Mouse (Mus musculus) liver, embryonic 14.5 days (tissue): ENCODE measurements around the gene Dnajb13. TPM values are rescaled to one million over a fixed set of nuclear protein-coding genes. Genes with fewer than 3 reads are reported as not detected.

Experiments
- ATAC-seq: fragments of 200-750 bp; cut with Nextera tagmentation; 2 replicates; pipeline ENCODE4 v1.8.0; 2017; ENCODE audit warnings: moderate number of reproducible peaks, mild to moderate bottlenecking, moderate library complexity; ENCODE audit not compliant: insufficient read depth
- DNase-seq, 3 experiments: peaks; one replicate each; pipeline ENCODE4 v3.0.0-alpha.2; 2012 to 2013; ENCODE audit warnings: low read depth in 3 of 3, low spot score in 3 of 3
- H3K27ac ChIP-seq: fragments of 300-500 bp; sonication (generic); 2 replicates; pipeline ENCODE4 v1.5.1; 2014; ENCODE audit warnings: moderate library complexity, mild to moderate bottlenecking, control low read depth, inconsistent platforms
- H3K27me3 ChIP-seq: fragments of 300-500 bp; sonication (generic); 2 replicates; pipeline ENCODE4 v1.6.1; 2014; ENCODE audit warnings: mild to moderate bottlenecking, low read length, moderate library complexity; ENCODE audit not compliant: control insufficient read depth, insufficient read depth
- H3K36me3 ChIP-seq: fragments of 300-500 bp; sonication (generic); replicated peaks from 2 replicates; pipeline ENCODE4 v1.6.1; 2014; ENCODE audit warnings: low read depth; ENCODE audit not compliant: control insufficient read depth, insufficient read depth
- H3K4me1 ChIP-seq, 2 experiments: fragments of 200-500 bp in 1 of 2; fragments of 300-500 bp in 1 of 2; sonication (generic) in 1 of 2; replicated peaks; 2 replicates each; pipeline ENCODE4 v1.6.1; 2012 to 2014; ENCODE audit warnings: antibody characterized with exemption in 1 of 2, inconsistent platforms in 1 of 2, low read length in 1 of 2; ENCODE audit not compliant: control insufficient read depth in 2 of 2, insufficient read depth in 2 of 2
- H3K4me2 ChIP-seq: fragments of 300-500 bp; sonication (generic); 2 replicates; pipeline ENCODE4 v1.6.1; 2014; ENCODE audit warnings: low read depth, mild to moderate bottlenecking, control low read depth, moderate library complexity
- H3K4me3 ChIP-seq, 2 experiments: fragments of 200-500 bp in 1 of 2; fragments of 300-500 bp in 1 of 2; sonication (generic) in 1 of 2; 2 replicates each; pipeline ENCODE4 v1.5.1; 2012 to 2014; ENCODE audit warnings: low read depth in 2 of 2, low read length in 2 of 2, mild to moderate bottlenecking in 2 of 2, control low read depth in 1 of 2, inconsistent platforms in 1 of 2, moderate library complexity in 1 of 2; ENCODE audit not compliant: insufficient read depth in 1 of 2
- H3K9ac ChIP-seq: fragments of 300-500 bp; sonication (generic); replicated peaks from 2 replicates; pipeline ENCODE4 v1.6.1; 2014; ENCODE audit warnings: mild to moderate bottlenecking, control low read depth, moderate library complexity
- H3K9me3 ChIP-seq: fragments of 300-500 bp; sonication (generic); 2 replicates; pipeline ENCODE4 v1.6.1; 2016; ENCODE audit warnings: low read length, mixed read lengths; ENCODE audit not compliant: control insufficient read depth
- CTCF ChIP-seq: IDR thresholded peaks from 2 replicates; pipeline ENCODE4 v1.5.1; 2016; ENCODE audit warnings: antibody characterized with exemption, low read depth, control low read depth
- EP300 ChIP-seq: IDR thresholded peaks from 2 replicates; pipeline ENCODE4 v1.6.1; 2016; ENCODE audit warnings: antibody characterized with exemption, low read depth
- WGBS: fragments of 180-500 bp; shearing (Covaris S2); extraction: QIAGEN DNeasy Blood & Tissue Kit; methylation state at CpG from one replicate; pipeline ENCODE4 v1.1.7; 2014; ENCODE audit not compliant: insufficient replicate concordance; 5-methylcytosine and 5-hydroxymethylcytosine counted together
- polyA plus RNA-seq, 2 experiments: library from polyadenylated mRNA; depleted of rRNA in 1 of 2; stranded (reverse) in 1 of 2; unstranded in 1 of 2; fragments of >200 nt; fragmentation: Nextera tagmentation in 1 of 2; extraction: Ambion mirVana in 1 of 2; gene quantifications; 2 replicates each; pipeline versions ENCODE4 v1.2.1 to v1.2.3; 2012 to 2014

The Dnajb13 gene
- 0.58 and 0.64 TPM in 2 replicates for polyA plus RNA-seq (2012; rRNA removed)
- 2.0 and 2.3 TPM in 2 replicates for polyA plus RNA-seq (2014; fragmentation: Nextera tagmentation; extraction: Ambion mirVana)

DNA sequence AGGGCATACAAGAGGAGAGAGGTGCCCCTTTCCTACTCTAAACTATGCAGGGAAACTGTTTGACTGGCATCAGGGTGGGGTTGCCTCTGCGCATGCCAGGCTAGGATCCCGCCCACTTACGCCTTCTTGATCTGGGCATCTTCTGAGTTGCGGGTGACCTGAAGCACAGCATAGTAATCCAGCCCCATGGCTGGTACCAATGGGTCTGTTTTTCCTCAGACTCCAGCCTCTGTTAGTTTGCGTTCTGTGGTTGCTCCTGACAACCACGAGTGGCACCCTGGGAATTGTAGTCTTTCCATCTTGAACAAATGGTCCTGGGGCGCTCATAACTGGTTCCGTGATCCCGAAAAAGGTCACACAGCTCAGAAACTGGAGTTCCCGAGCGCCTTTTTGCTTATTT, at the start of gene Dnajb13:
Gene Dnajb13 (minus strand): TSS at position 388 of the 400 bp plus-strand sequence.
- no peak within 1 kb of the TSS for H3K4me3 ChIP-seq
- H3K4me2 ChIP-seq = no peak within 1 kb of the TSS
- no peaks in the 10 kb centered on the region; the same call in 1 of the 2 replicates for H3K27me3 ChIP-seq
- DNase-seq = no peak
- no peaks in the 10 kb centered on the region for H3K36me3 ChIP-seq
- H3K9ac ChIP-seq = no peak within 1 kb of the TSS
- no peaks in the 10 kb centered on the region for H3K9me3 ChIP-seq
- TF ChIP-seq CTCF = no peak
- no peak for TF ChIP-seq EP300
- no peaks in the 10 kb centered on the region for H3K4me1 ChIP-seq
- ATAC-seq = no peak; the same call in 1 of the 2 replicates
- H3K27ac ChIP-seq = no peak within 1 kb of the TSS
- 50% methylated on average over 11 of the region's 11 CpGs for WGBS

DNA sequence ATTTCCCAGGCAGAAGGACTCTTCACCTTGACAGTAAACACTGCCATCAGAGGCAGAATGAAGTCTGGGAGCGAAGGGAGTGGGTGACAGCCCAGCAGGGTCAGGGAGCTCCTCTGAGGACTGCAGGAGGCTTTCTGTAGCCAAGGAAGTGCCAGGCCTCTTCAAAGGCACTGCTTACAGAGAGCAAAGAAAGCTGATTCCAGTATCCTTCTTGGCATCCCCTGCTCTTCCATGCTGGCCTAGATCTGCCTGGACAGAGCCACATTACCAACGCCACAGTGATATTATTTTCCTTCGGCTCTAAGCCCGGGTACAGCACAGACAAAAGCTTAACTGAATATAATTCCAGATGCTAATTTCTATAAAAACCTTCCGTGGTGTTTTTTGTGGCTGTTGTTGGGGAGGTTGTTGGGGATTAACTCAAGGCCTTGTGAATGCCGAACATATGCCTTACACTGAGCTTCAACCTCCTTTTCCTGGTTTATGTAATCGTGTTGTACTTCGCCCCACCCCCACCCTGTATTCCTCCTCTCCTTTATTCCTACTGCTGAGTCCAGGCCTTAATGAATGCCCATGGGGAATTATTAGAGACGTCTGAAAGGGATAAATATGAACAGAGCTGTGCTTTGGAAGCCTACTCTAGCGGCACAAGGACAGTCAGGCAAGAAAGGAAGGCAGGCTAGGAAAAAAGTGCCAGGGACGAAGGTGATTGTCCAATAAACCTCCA, 47.3 kb upstream of the Dnajb13 start:
- ATAC-seq (no peak), DNase-seq (no peak)
- H3K27ac ChIP-seq = no peak overlapping the region
- H3K9me3 ChIP-seq = no peaks in the 10 kb centered on the region
- no peak overlapping the region for H3K4me3 ChIP-seq
- H3K36me3 ChIP-seq = no peaks in the 10 kb centered on the region
- no peaks in the 10 kb centered on the region for H3K27me3 ChIP-seq
- H3K9ac ChIP-seq = no peak overlapping the region
- H3K4me1 ChIP-seq = peaks cover 11 to 17% of the 10 kb centered on the region in 2 experiments
- H3K4me2 ChIP-seq = no peak overlapping the region
- no peak for TF ChIP-seq CTCF
- 75% methylated on average over 11 of the region's 11 CpGs for WGBS

DNA sequence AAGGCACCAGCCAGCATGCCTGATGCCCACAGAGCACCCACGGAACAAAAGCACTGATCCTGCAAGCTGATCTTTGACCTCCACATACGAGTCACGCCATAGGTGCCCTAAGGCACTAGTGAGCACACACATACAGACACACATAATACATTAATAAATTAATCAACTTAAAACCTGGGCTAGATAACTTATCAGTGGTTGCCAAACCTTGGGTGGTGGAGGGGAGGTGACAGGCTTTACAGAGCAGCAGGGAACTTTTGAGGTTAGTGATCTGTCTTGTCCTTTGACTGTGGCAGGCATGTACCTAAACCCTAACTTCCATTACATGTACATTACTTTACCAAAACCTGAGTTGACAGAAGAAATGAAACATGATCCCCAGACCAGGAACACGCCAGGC, 44.6 kb upstream of the Dnajb13 start:
- Histone ChIP-seq H3K9ac (peak overlapping the region; percentile 29; the same call in 1 of the 2 replicates), H3K4me1 (peaks cover 21 to 23% of the 10 kb centered on the region in 2 experiments), H3K36me3 (no peaks in the 10 kb centered on the region), H3K4me2 (peak overlapping the region; percentile 36), H3K27me3 (no peaks in the 10 kb centered on the region), H3K4me3 (no peak overlapping the region), H3K27ac (peak overlapping the region; percentile 2; the same call in 1 of the 2 replicates), H3K9me3 (no peaks in the 10 kb centered on the region)
- ATAC-seq (peak; percentile 89), DNase-seq (peak in 2 of 3 experiments; percentile 40 to 50)
- 31% methylated on average over 4 of the region's 4 CpGs for WGBS
- TF ChIP-seq EP300 (peak; percentile 78), CTCF (no peak)

DNA sequence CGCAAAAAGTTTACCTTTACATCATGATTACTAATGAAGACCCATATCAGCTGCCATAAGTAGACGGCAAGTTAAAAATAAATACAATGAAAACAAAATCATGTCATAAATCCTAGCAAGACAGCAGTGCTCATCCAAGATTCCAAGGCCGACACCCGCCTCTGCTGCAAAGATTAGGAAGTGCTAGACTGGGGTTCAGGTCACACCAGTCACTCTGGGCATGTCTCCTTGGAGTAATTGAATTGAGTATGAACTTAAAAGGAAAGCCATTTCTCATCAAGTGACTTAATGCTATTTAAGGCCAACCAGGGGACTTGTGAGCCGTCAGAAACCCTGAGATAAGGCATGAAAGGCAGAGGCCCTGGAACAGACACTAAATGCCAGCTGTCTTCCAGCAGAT, 42.5 kb upstream of the Dnajb13 start:
- no peak overlapping the region for H3K4me3 ChIP-seq
- H3K9ac ChIP-seq = no peak overlapping the region
- no peaks in the 10 kb centered on the region for H3K9me3 ChIP-seq
- no peak overlapping the region for H3K4me2 ChIP-seq
- no peaks in the 10 kb centered on the region for H3K36me3 ChIP-seq
- no peaks in the 10 kb centered on the region for H3K27me3 ChIP-seq
- no peak overlapping the region for H3K27ac ChIP-seq
- H3K4me1 ChIP-seq = peaks cover 21 to 26% of the 10 kb centered on the region in 2 experiments
- DNase-seq = no peak
- no peak for TF ChIP-seq CTCF
- TF ChIP-seq EP300 = no peak
- ATAC-seq = no peak
- 70% methylated on average over 5 of the region's 5 CpGs for WGBS

DNA sequence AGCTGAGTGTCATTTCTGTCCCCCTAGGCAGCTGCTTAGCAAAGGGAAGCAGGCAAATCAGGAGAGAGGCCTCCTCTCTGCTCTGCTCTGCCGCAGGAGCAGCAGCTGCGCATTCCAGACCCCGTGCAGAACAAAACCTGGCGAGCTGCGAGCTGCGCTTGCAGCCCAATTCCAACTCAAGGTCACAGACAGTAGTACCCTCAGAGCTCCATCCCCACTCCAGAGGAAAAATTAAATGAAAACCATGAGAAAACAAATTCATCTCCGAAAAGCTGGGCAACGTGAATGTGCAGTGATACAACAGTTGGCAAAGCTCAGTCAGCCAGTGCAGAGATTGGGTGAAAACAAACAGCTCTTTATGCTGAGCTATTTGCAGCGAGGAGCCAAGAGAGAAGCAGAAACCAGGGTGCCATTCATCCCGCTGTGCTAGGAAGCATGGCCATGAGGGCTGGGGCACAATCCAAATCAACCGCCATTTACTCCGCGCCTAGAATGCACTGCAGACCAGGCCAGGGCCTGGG, 40.7 kb upstream of the Dnajb13 start:
- Histone ChIP-seq H3K36me3 (no peaks in the 10 kb centered on the region; the same call in 1 of the 2 replicates), H3K9ac (no peak overlapping the region), H3K4me3 (no peak overlapping the region), H3K4me1 (peaks cover 21 to 26% of the 10 kb centered on the region in 2 experiments), H3K27ac (peak overlapping the region; percentile 44; the same call in 1 of the 2 replicates), H3K27me3 (no peaks in the 10 kb centered on the region), H3K9me3 (no peaks in the 10 kb centered on the region), H3K4me2 (peak overlapping the region; percentile 20; the same call in 1 of the 2 replicates)
- ATAC-seq (no peak), DNase-seq (no peak)
- WGBS = 73% methylated on average over 13 of the region's 13 CpGs
- TF ChIP-seq EP300 = no peak
